Mouse (Mus musculus): ENCODE results near the gene Ppip5k2. TPM values are rescaled to one million over a fixed set of nuclear protein-coding genes. Genes with fewer than 3 reads are reported as not detected.

Gene Ppip5k2
- polyA plus RNA-seq, 1 experiment from 2014 or later: 46.4 TPM

DNA sequence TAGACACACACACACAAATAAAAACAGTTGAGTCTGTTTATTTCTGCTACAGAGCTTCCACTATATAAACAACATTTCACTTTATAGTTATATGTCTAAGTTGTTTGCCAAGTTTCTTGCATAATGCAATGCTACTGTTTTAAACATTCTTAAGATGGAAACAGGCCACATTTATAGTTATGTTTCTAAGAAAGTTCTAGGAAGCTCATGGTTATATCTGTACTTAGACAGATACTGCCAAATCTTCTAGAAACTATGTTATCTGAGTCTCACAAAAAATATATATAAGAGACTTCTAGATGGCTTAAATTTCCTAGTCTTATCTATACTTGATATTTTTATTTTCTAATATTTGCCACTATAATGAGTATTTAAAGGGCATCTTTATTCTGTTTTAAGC lies 17.0 kb downstream of the Ppip5k2 start:
- H3K36me3 ChIP-seq: peaks cover 26% of the 10 kb centered on the region
- no peak overlapping the region for H3K9ac ChIP-seq
- H3K27ac ChIP-seq: no peak overlapping the region
- H3K4me1 ChIP-seq: no peaks in the 10 kb centered on the region
- no peak overlapping the region for H3K4me2 ChIP-seq (replicated peaks)
- H3K9me3 ChIP-seq: no peaks in the 10 kb centered on the region
- ATAC-seq (ENCODE audit: insufficient number of reproducible peaks, insufficient read depth, low FRiP score, low TSS enrichment): no peak
- H3K27me3 ChIP-seq: no peaks in the 10 kb centered on the region
- H3K4me3 ChIP-seq: no peak overlapping the region

DNA sequence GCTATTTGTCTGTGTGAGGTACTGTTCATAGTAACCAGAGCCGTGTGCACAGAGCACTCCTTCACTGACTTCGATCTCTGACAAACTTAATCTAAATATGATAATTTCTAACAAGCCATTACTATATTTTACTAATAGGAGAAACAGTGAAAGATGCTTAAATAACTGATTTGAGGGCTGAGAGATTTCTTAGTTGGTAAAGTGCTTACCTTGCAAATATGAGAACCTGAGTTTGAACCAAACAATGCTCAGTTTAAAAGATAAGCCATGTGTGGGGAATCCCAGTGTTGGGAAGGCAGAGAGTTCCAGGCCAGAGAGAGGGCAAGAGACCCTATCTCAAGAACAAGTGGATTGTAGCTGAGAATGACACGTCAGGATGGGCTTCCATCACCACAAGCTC lies 22.0 kb downstream of the Ppip5k2 start:
- WGBS: 92% methylated on average over 3 of the region's 3 CpGs
- H3K4me3 ChIP-seq: no peak overlapping the region
- H3K27ac ChIP-seq: no peak overlapping the region
- no peaks in the 10 kb centered on the region for H3K4me1 ChIP-seq
- H3K36me3 ChIP-seq: peaks cover 42% of the 10 kb centered on the region
- H3K9ac ChIP-seq: no peak overlapping the region
- no peaks in the 10 kb centered on the region for H3K27me3 ChIP-seq
- no peak for ATAC-seq (ENCODE audit: insufficient number of reproducible peaks, insufficient read depth, low FRiP score, low TSS enrichment)
- H3K9me3 ChIP-seq: no peaks in the 10 kb centered on the region
- H3K4me2 ChIP-seq (replicated peaks): no peak overlapping the region

DNA sequence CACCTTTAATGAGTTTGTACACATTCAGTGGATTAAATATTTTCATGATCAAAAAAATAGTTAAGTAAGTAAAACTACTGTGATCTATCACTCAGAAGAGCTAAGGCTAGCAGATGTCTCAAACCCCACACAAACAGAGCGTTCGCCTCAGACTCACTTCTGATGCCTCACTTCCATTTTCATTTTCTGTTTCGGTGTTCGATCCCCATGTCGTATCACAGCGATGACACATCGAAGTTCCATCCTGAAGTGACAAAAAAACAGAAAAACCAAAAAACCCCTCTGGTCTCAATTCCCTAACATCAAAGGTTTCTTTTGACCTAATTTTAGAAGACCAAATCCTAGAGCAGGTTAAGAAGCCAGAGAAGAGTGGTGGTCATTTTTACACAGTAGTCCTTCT lies 23.9 kb downstream of the Ppip5k2 start:
- H3K4me1 ChIP-seq: no peaks in the 10 kb centered on the region
- H3K36me3 ChIP-seq: peaks cover 40% of the 10 kb centered on the region
- 96% methylated on average over 7 of the region's 7 CpGs for WGBS
- H3K4me2 ChIP-seq (replicated peaks): no peak overlapping the region
- no peak overlapping the region for H3K4me3 ChIP-seq
- H3K9ac ChIP-seq: no peak overlapping the region
- no peak for ATAC-seq (ENCODE audit: insufficient number of reproducible peaks, insufficient read depth, low FRiP score, low TSS enrichment)
- H3K9me3 ChIP-seq: no peaks in the 10 kb centered on the region
- H3K27me3 ChIP-seq: no peaks in the 10 kb centered on the region
- no peak overlapping the region for H3K27ac ChIP-seq

DNA sequence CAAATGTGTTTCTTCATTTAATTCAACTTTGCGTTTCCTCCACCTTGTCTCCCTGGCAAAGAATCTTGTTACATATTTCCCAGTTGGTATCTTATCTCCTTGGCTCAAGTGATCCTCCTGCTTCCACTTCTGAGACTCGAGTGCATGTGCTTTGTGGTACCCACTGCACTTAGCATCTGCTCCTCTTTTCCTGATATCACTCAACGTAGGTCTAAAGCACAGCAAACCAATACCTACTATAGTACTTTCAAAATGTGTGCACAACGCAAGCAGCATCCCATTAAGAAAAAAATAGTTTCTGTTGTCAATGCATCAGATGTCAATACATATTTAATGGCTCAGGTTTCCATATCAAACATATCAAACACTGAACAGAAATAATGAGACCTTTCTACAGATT lies 24.5 kb downstream of the Ppip5k2 start:
- H3K4me3 ChIP-seq: no peak overlapping the region
- no peak for ATAC-seq (ENCODE audit: insufficient number of reproducible peaks, insufficient read depth, low FRiP score, low TSS enrichment)
- no peaks in the 10 kb centered on the region for H3K4me1 ChIP-seq
- no peaks in the 10 kb centered on the region for H3K27me3 ChIP-seq
- H3K27ac ChIP-seq: no peak overlapping the region
- no peaks in the 10 kb centered on the region for H3K9me3 ChIP-seq
- no peak overlapping the region for H3K9ac ChIP-seq
- H3K4me2 ChIP-seq (replicated peaks): no peak overlapping the region
- peaks cover 40% of the 10 kb centered on the region for H3K36me3 ChIP-seq
- WGBS: 87% methylated on average over 4 of the region's 4 CpGs

DNA sequence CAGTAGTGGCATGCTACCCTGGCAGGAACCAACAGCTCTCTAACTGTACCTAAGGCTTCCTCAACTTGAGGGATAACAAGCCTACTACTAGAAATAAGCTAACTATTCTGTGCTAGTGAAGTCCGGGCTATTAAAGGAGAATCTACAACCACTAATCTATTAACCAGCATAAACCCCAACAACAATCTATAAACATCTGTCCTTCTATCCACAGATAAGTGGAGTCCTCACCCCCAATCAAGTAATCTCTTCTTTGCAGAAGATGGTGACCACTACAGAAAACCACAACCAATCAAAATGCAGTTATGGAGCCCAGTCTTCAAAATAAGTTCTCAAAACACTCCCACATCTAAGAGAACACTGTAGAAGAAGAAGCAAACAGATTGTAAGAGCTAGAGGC lies 27.1 kb downstream of the Ppip5k2 start:
- no peaks in the 10 kb centered on the region for H3K9me3 ChIP-seq
- no peaks in the 10 kb centered on the region for H3K27me3 ChIP-seq
- H3K4me3 ChIP-seq: no peak overlapping the region
- H3K4me2 ChIP-seq (replicated peaks): no peak overlapping the region
- H3K27ac ChIP-seq: no peak overlapping the region
- WGBS: 100% methylated on average over 1 of the region's 1 CpGs
- H3K36me3 ChIP-seq: peaks cover 50% of the 10 kb centered on the region
- no peak for ATAC-seq (ENCODE audit: insufficient number of reproducible peaks, insufficient read depth, low FRiP score, low TSS enrichment)
- H3K9ac ChIP-seq: no peak overlapping the region
- no peaks in the 10 kb centered on the region for H3K4me1 ChIP-seq

DNA sequence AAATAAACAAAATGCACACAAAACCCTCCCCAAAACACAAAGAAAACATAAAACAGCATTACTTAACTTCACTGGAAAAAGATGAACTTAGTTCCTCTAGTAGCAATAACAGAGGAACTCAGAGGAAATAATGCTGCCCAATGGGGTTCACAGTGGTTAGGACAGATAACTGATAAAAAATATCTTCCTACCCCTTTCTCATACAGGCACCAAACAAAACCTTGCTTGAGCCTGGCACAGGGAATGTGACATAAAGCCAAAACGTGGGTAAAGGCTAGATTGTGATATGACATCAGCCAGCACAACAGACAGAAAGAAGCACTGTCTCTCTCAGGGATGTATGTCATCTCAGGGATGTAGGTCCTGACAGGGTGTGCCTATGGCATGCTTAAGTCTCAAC lies 40.9 kb downstream of the Ppip5k2 start:
- no peak overlapping the region for H3K4me3 ChIP-seq
- 76% methylated on average over 1 of the region's 1 CpGs for WGBS
- no peaks in the 10 kb centered on the region for H3K27me3 ChIP-seq
- H3K4me1 ChIP-seq: no peaks in the 10 kb centered on the region
- H3K9me3 ChIP-seq: no peaks in the 10 kb centered on the region
- no peak overlapping the region for H3K27ac ChIP-seq
- no peak for ATAC-seq (ENCODE audit: insufficient number of reproducible peaks, insufficient read depth, low FRiP score, low TSS enrichment)
- peaks cover 18% of the 10 kb centered on the region for H3K36me3 ChIP-seq
- no peak overlapping the region for H3K4me2 ChIP-seq (replicated peaks)
- H3K9ac ChIP-seq: no peak overlapping the region

DNA sequence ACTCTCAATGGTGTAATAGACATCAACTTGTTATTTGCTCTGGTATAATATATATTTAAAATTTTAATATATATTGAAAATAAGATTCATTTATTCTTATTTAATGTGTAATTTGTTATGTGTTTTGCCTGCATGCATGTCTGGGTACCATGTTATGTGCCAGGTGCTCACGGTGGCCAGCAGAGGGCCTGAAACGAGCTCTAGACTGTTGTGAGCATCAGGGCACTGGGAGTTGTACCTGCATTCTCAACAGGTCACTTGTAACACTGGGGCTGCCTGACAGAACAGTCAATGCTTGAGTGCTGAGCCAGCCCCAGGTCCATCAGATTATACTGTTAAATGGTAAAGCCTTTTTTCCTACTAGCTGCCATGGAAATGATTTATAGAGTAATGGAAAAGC lies 43.5 kb downstream of the Ppip5k2 start:
- WGBS: 66% methylated on average over 2 of the region's 2 CpGs
- Histone ChIP-seq H3K4me1 (no peaks in the 10 kb centered on the region), H3K4me2 (replicated peaks) (no peak overlapping the region), H3K36me3 (peaks cover 15% of the 10 kb centered on the region), H3K4me3 (no peak overlapping the region), H3K9me3 (no peaks in the 10 kb centered on the region), H3K27me3 (no peaks in the 10 kb centered on the region), H3K27ac (no peak overlapping the region), H3K9ac (no peak overlapping the region)
- no peak for ATAC-seq (ENCODE audit: insufficient number of reproducible peaks, insufficient read depth, low FRiP score, low TSS enrichment)

DNA sequence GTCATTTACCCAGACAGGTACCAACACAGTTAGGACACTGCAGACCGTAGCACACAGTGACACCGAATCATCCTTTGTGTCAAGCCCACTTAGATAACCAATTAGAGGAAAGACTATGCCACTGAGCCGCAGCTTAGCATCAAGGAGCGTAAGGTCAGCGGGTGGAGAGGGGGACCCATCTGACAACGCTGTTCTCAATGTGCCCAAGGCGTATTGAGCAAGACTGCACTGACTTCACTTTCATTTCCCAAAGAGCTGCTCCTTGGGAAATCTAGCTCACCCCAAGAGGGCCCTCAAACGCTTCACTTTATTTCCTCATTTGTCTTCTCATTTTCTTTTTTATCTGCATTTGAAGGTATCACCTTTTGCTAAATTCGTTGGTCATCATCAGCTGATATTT lies 51.8 kb downstream of the Ppip5k2 start:
- Histone ChIP-seq H3K9me3 (no peaks in the 10 kb centered on the region), H3K4me3 (no peak overlapping the region), H3K4me2 (replicated peaks) (no peak overlapping the region), H3K27ac (no peak overlapping the region), H3K4me1 (no peaks in the 10 kb centered on the region), H3K27me3 (no peaks in the 10 kb centered on the region), H3K36me3 (peaks cover 43% of the 10 kb centered on the region), H3K9ac (no peak overlapping the region)
- WGBS: 89% methylated on average over 9 of the region's 9 CpGs
- no peak for ATAC-seq (ENCODE audit: insufficient number of reproducible peaks, insufficient read depth, low FRiP score, low TSS enrichment)

DNA sequence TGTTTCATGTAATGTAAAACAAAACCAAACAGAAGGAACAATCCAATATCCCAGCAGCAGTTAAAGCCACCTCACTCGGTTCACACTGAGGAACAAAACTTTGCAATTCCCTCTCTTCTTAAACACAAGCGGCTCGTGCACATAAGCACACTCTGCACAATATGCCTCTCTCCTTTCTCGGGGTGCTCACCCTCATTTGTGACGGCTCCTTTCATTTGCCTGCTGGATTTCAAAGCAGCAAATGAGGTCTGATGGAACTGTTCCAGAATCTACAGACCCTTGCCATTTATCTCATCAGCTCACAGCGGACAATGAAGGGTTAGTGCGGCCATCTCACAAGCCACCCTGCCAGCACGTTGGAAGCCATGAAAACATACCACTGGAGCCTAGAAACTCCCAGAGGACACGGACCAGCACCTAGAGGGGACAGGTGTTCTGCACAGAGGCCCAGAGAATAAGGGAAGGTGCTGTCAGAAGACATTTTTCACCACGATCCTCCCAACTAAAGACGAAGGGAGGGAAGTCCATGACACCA lies 55.8 kb downstream of the Ppip5k2 start:
- no peak for ATAC-seq (ENCODE audit: insufficient number of reproducible peaks, insufficient read depth, low FRiP score, low TSS enrichment)
- WGBS: 91% methylated on average over 11 of the region's 11 CpGs
- peaks cover 48% of the 10 kb centered on the region for H3K36me3 ChIP-seq

DNA sequence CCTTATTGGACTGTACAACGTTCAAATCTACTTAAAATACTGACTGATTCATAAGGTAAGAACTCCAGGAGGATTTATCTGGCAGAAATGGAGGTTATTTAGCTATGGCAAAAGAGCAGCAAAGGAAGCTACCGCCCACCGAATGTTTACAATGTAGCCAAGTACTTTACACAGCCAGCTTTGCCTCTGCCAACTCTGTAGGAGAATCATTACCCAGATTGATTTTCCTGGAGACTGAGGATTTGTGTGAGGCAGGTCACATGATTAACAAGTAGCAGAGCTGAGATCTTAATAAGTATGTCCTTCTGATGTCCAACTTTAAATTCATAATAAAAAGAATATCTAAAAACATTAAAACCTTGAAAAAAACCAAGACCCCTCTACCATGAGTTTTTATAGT lies 59.7 kb downstream of the Ppip5k2 start:
- H3K4me3 ChIP-seq: no peak overlapping the region
- no peak overlapping the region for H3K4me2 ChIP-seq (replicated peaks)
- no peaks in the 10 kb centered on the region for H3K9me3 ChIP-seq
- H3K27me3 ChIP-seq: no peaks in the 10 kb centered on the region
- H3K4me1 ChIP-seq: no peaks in the 10 kb centered on the region
- peaks cover 41% of the 10 kb centered on the region for H3K36me3 ChIP-seq
- no peak for ATAC-seq (ENCODE audit: insufficient number of reproducible peaks, insufficient read depth, low FRiP score, low TSS enrichment)
- WGBS: 92% methylated on average over 3 of the region's 3 CpGs
- no peak overlapping the region for H3K9ac ChIP-seq
- H3K27ac ChIP-seq: no peak overlapping the region

More for the DNA sequence above, 55.8 kb downstream of the Ppip5k2 start:
- Histone ChIP-seq H3K4me1 (no peaks in the 10 kb centered on the region), H3K27ac (no peak overlapping the region), H3K27me3 (no peaks in the 10 kb centered on the region), H3K9me3 (no peaks in the 10 kb centered on the region), H3K9ac (no peak overlapping the region), H3K4me2 (replicated peaks) (no peak overlapping the region), H3K4me3 (no peak overlapping the region)

DNA sequence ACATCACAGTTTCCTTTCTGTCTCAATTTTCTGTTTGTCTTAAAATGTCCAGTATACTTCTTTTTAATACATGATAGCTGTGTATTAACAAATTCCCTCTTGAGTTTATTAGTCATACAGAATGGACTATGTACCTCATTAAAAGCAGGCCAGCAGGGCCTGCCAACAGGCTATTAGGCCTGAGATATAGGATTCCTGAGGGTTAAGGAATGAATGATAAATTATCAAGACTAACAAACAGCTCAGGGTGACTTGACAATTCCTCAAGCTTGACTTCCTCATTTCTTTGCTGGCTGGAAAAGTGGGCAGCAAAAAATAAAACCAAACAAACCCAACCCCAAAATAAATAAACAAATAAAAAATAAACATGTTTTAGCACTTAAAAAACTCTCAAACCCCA lies 64.8 kb downstream of the Ppip5k2 start:
- Histone ChIP-seq H3K36me3 (peaks cover 20% of the 10 kb centered on the region; the same call in 1 of the 2 replicates), H3K9ac (no peak overlapping the region), H3K9me3 (no peaks in the 10 kb centered on the region), H3K27me3 (no peaks in the 10 kb centered on the region), H3K4me1 (no peaks in the 10 kb centered on the region), H3K27ac (no peak overlapping the region), H3K4me2 (replicated peaks) (no peak overlapping the region), H3K4me3 (no peak overlapping the region)
- ATAC-seq (ENCODE audit: insufficient number of reproducible peaks, insufficient read depth, low FRiP score, low TSS enrichment): no peak

DNA sequence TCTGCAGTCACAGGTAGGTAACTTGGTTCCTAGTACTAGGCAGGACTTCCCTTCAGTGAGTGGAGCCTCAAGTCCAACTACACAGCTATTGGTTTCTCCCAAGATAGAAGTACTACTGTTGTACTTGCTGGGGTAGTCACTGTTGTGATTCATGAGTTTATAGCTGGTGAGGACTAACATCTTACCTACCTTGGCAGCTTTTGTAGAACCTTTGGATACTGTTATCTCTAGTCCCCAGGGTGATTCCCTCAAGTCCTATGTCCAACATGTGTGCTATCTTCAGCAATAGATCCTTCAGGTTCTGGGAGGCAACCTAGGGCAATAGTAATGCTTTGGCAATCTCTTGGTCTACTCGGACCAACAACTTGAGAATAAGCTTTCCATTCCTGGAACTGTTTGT lies 65.6 kb downstream of the Ppip5k2 start:
- no peak for ATAC-seq (ENCODE audit: insufficient number of reproducible peaks, insufficient read depth, low FRiP score, low TSS enrichment)
- Histone ChIP-seq H3K36me3 (peaks cover 16% of the 10 kb centered on the region; the same call in 1 of the 2 replicates), H3K4me1 (no peaks in the 10 kb centered on the region), H3K4me2 (replicated peaks) (no peak overlapping the region), H3K9me3 (no peaks in the 10 kb centered on the region), H3K4me3 (no peak overlapping the region), H3K27me3 (no peaks in the 10 kb centered on the region), H3K9ac (no peak overlapping the region), H3K27ac (no peak overlapping the region)
- WGBS: 84% methylated on average over 1 of the region's 1 CpGs
